Mouse (Mus musculus) liver, postnatal 0 days (tissue): Measurements from ENCODE around the gene Ldoc1. TPM values are rescaled to one million over a fixed set of nuclear protein-coding genes. Genes with fewer than 3 reads are reported as not detected.

Experiments used
- ATAC-seq: fragments of 200-750 bp; cut with Nextera tagmentation; 2 replicates; pipeline ENCODE4 v1.8.0; 2017; ENCODE audit warnings: mild to moderate bottlenecking, moderate library complexity
- DNase-seq: peaks from one replicate; pipeline ENCODE4 v3.0.0-alpha.2; 2016
- H3K27ac ChIP-seq: fragments of 300-500 bp; sonication (generic); 2 replicates; pipeline ENCODE4 v1.5.1; 2014; ENCODE audit warnings: antibody characterized with exemption, moderate library complexity, mild to moderate bottlenecking, low read depth
- H3K27me3 ChIP-seq: fragments of 300-500 bp; sonication (generic); 2 replicates; pipeline ENCODE4 v1.6.1; 2014; ENCODE audit warnings: low read length, control low read depth, mixed read lengths; ENCODE audit not compliant: insufficient read depth
- H3K36me3 ChIP-seq: fragments of 300-500 bp; sonication (generic); replicated peaks from 2 replicates; pipeline ENCODE4 v1.6.1; 2014; ENCODE audit warnings: mild to moderate bottlenecking, control low read depth, low read length, moderate library complexity, mixed read lengths; ENCODE audit not compliant: insufficient read depth
- H3K4me1 ChIP-seq: fragments of 300-500 bp; sonication (generic); 2 replicates; pipeline ENCODE4 v1.6.1; 2014; ENCODE audit warnings: antibody characterized with exemption, mild to moderate bottlenecking, control low read depth; ENCODE audit not compliant: insufficient read depth
- H3K4me2 ChIP-seq: fragments of 300-500 bp; sonication (generic); 2 replicates; pipeline ENCODE4 v1.6.1; 2014; ENCODE audit warnings: low read depth, mild to moderate bottlenecking, low read length, moderate library complexity, mixed read lengths
- H3K4me3 ChIP-seq: fragments of 300-500 bp; sonication (generic); 2 replicates; pipeline ENCODE4 v1.5.1; 2014; ENCODE audit warnings: low read depth, low read length
- H3K9ac ChIP-seq: fragments of 300-500 bp; sonication (generic); replicated peaks from 2 replicates; pipeline ENCODE4 v1.6.1; 2014; ENCODE audit warnings: mild to moderate bottlenecking, moderate library complexity
- H3K9me3 ChIP-seq: fragments of 300-500 bp; sonication (generic); 2 replicates; pipeline ENCODE4 v1.6.1; 2016; ENCODE audit warnings: mild to moderate bottlenecking, control low read depth, low read length, mixed read lengths
- CTCF ChIP-seq: sonication (generic); IDR thresholded peaks from 2 replicates; pipeline ENCODE4 v1.5.1; 2016; ENCODE audit warnings: antibody characterized with exemption, low read depth
- EP300 ChIP-seq: IDR thresholded peaks from 2 replicates; pipeline ENCODE4 v1.6.1; 2016; ENCODE audit warnings: antibody characterized with exemption, low read depth, mild to moderate bottlenecking
- WGBS: fragments of 180-500 bp; shearing (Covaris S2); extraction: QIAGEN DNeasy Blood & Tissue Kit; methylation state at CpG from one replicate; pipeline ENCODE4 v1.1.7; 2014; ENCODE audit not compliant: insufficient replicate concordance; 5-methylcytosine and 5-hydroxymethylcytosine counted together
- polyA plus RNA-seq: library from polyadenylated mRNA; unstranded; fragments of >200 nt; fragmentation: Nextera tagmentation; extraction: Ambion mirVana; gene quantifications from 2 replicates; pipeline ENCODE4 v1.2.1, GENCODE M21; 2015

The Ldoc1 gene
- not detected in 2 replicates for polyA plus RNA-seq

DNA sequence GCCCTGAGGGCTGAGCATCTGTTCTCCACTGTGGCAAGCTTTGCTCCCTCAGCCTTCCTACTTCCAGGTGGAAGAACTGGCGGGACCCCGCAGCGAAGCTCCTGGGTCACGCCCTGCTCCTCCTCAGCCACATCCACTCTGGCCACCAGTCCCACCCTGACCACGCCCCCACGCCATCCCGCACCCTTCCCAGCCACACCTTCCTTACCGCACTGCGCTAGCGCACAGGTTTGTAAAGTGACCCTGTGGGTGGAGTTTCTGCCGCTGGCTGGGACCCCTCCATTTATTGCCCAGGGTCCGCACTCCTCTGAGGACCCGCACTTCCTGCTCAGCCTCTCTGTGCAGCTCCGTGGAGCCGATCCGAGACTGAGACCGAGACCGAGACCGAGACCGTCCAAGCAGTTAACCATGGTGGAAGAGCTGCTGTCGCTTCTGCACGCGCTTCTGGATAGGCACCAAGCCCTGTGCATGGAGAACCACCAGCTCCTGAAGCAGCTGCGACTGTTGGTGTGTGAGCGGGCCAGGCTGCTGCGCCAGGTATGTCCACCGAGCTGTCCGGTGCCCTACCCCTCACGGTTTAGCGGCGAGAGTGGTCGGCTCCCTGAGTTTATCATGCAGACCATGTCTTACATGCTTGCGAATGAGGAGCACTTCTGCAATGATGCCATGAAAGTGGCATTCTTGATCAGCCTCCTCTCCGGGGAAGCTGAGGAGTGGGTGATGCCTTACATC, at the start of gene Ldoc1:
Gene Ldoc1 (plus strand): TSS at position 196 of the 732 bp plus-strand sequence.
- no peak for DNase-seq
- no peak for ATAC-seq
- Histone ChIP-seq H3K9me3 (no peaks in the 10 kb centered on the region), H3K4me2 (peak within 1 kb of the TSS; percentile 29), H3K4me1 (no peaks in the 10 kb centered on the region), H3K9ac (no peak within 1 kb of the TSS), H3K36me3 (no peaks in the 10 kb centered on the region), H3K27me3 (no peaks in the 10 kb centered on the region), H3K4me3 (no peak within 1 kb of the TSS), H3K27ac (no peak within 1 kb of the TSS)
- no peak for TF ChIP-seq EP300
- 38% methylated on average over 25 of the region's 34 CpGs for WGBS

DNA sequence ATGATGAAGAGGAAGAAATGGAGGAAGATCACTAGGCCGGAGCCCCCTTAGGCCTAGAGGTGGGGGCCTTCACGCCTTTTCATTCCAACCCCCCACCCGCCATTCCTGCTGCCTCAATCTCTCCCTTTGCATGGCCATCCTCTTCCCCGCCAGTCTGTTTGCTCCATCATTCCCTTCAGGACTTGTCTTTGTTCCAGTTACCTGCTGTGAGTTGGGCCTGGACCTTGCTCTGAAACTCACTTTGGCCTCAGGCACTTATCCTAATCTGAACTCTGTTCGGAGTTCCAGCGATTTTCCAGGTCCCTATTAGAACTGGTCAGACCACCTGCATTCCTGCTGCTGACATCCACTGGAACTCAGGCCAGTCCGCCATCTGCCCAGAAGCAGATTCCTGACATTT, 834 bp downstream of the Ldoc1 start:
- no peaks in the 10 kb centered on the region for H3K4me1 ChIP-seq
- H3K27me3 ChIP-seq: no peaks in the 10 kb centered on the region
- H3K9ac ChIP-seq: no peak overlapping the region
- H3K36me3 ChIP-seq: no peaks in the 10 kb centered on the region
- H3K4me3 ChIP-seq: no peak overlapping the region
- no peak for ATAC-seq
- no peak overlapping the region for H3K27ac ChIP-seq
- 79% methylated on average over 7 of the region's 7 CpGs for WGBS
- no peak for DNase-seq
- no peak overlapping the region for H3K4me2 ChIP-seq
- no peak for TF ChIP-seq CTCF
- no peak for TF ChIP-seq EP300
- H3K9me3 ChIP-seq: no peaks in the 10 kb centered on the region

DNA sequence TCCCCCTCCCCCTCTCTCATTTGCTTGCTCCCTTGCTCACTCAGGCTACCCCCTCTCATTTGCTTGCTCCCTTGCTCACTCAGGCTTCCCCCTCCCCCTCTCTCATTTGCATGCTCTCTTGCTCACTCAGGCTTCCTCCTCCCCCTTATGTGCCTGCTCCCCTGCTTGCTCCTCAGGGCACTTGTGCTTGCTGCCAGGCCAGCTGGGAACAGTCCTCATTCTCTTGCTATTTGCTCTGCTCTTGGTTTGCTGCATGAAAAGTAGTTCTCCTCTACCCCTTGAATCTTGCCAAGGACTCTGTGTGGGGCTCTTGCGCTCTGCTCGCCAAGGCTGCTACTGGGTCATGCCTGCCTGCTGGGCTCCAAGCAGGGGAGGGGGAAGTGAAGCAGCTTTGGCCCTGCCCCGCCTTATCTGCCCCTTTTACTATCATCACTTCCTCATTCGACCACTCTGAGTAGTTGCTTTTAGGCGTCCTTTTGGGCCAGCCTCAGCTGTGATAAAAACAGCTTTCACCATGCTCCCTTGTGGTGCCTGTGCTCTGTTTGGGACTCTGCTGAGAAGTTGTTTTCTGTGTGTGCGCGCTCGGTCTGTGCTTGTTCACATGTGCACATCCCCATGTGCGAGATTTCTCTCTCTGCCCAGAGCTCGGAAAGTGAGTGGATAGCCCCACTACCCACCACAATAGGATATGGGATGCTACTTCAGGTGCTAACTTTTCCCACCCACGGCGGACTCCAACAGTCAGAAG, 13.2 kb downstream of the Ldoc1 start:
- H3K27me3 ChIP-seq: no peaks in the 10 kb centered on the region
- H3K9ac ChIP-seq: no peak overlapping the region
- no peaks in the 10 kb centered on the region for H3K36me3 ChIP-seq
- peak; percentile 12 for DNase-seq
- peak overlapping the region; percentile 39; the same call in 1 of the 2 replicates for H3K27ac ChIP-seq
- H3K9me3 ChIP-seq: no peaks in the 10 kb centered on the region
- no peak for TF ChIP-seq EP300
- TF ChIP-seq CTCF: no peak
- peak; percentile 64 for ATAC-seq
- H3K4me3 ChIP-seq: no peak overlapping the region
- peak overlapping the region; percentile 38 for H3K4me2 ChIP-seq
- 18% methylated on average over 12 of the region's 12 CpGs for WGBS
- no peaks in the 10 kb centered on the region for H3K4me1 ChIP-seq

DNA sequence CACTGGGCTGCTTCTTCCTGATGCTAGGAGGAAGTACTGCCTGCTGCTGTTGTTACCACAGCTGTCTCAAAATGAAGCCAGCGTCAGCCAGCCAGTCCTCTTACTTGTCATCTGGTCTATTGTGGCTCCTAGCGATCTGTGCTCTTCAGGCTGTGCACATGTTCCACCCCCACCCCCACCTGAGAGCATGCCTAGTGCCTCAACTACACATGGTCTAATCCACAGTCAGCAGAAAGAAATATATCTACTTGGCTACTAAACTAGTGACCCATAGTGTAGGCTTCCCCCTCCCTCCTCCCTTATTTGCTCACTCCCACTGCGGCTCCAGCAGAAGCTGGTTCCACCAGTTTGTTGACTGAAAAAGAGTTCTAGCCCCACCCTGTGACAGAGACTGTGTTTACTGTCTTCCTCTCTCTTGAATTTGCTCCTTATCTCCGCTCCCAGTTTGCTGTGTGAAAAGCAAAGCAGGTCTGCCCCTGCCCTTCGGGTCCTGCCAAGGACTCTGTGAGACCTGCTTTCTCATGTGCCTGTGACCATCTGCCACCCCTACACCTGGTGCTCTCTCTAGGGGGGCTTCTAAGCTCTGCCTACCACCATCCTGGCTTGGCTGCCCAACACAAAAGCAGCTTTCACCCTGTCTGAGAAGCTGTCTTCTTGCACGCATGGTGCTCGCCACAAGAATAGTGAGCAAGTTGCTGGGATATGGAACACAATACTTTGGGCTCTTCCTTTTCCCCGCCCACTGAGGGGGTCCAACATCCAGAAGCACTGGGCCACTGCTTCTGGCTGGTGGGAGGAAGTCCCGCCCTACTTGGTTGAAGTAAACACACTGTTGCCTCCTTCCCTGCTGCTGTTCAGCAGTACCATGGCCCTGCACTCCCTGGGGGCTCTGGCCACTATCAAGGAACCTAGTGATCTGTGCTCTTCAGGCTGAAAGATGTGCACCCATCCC, 14.0 kb downstream of the Ldoc1 start:
- TF ChIP-seq CTCF (no peak), EP300 (no peak)
- DNase-seq: peak; percentile 12
- WGBS: 35% methylated on average over 8 of the region's 9 CpGs
- Histone ChIP-seq H3K4me2 (peak overlapping the region; percentile 38), H3K36me3 (no peaks in the 10 kb centered on the region), H3K4me1 (no peaks in the 10 kb centered on the region), H3K4me3 (no peak overlapping the region), H3K9me3 (no peaks in the 10 kb centered on the region), H3K9ac (no peak overlapping the region), H3K27ac (peak overlapping the region; percentile 39; the same call in 1 of the 2 replicates), H3K27me3 (no peaks in the 10 kb centered on the region)
- ATAC-seq: peak; percentile 41

DNA sequence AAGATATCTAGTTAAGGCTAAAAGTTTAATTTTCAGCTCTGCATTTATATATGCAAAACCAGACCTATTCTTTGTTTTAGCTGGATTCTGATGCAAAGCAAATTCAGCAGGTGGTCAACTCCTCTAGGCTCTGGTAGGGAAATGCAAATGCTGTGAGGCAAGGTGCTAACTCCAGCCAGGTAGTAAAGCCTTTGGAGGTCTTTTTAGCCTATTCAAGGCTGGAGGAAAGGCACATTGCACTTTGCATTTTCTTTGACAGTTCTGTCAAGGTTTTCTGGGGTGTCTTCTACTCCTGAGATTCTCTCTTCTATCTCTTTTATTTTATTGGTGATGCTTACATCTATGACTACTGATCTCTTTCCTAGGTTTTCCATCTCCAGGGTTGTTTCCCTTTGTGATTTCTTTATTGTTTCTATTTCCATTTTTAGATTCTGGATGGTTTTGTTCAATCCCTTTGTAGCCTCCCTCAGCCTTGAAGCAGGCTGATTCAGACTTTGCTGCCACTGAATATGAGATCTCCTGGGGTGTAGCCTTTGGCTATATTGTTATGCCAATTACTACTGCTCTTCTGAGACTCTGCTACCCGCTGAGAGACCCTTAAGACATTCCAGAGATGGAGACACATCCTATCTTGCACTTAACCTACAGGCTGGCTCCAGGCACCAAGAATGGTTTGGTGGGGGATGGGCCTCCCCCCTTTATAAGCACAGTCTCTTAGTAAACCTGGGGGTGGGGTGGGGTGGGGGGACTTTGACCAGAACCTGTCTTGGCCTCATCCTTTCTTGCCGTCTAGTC, 18.4 kb downstream of the Ldoc1 start:
- Histone ChIP-seq H3K4me3 (no peak overlapping the region), H3K27me3 (no peaks in the 10 kb centered on the region), H3K9ac (no peak overlapping the region), H3K36me3 (no peaks in the 10 kb centered on the region), H3K4me2 (no peak overlapping the region), H3K27ac (no peak overlapping the region), H3K4me1 (no peaks in the 10 kb centered on the region), H3K9me3 (no peaks in the 10 kb centered on the region)
- DNase-seq (no peak), ATAC-seq (no peak)
- WGBS: 63% methylated on average over 2 of the region's 2 CpGs
- no peak for TF ChIP-seq EP300
- no peak for TF ChIP-seq CTCF
